Mouse (Mus musculus): ENCODE measurements around the gene Osgin1.

Osgin1 gene

DNA sequence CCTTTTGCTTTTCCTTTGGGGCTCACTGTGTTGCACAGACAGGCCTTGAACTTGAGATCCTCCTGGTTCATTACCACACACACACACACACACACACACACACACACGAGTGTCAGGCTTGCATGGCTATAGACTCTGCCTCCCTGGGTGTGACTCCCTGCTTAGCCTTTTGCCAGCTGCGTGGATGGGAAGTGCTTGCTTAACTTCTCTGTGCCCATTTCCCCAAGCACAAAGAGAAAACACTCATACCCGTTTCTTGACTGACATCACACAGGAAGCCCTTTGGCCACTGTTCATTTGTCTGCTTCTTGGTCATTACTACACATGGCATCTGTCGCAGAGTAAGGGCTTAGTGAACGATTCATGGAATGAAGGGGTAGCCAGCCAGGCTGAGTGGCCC, 8.1 kb downstream of the Osgin1 start:
- in situ Hi-C loops (cut with MseI, MboI): loop anchor here in 1 of 2 experiments (5.0 kb wide), 1 partner anchor 55 kb away; no protein-coding TSS in a partner anchor

DNA sequence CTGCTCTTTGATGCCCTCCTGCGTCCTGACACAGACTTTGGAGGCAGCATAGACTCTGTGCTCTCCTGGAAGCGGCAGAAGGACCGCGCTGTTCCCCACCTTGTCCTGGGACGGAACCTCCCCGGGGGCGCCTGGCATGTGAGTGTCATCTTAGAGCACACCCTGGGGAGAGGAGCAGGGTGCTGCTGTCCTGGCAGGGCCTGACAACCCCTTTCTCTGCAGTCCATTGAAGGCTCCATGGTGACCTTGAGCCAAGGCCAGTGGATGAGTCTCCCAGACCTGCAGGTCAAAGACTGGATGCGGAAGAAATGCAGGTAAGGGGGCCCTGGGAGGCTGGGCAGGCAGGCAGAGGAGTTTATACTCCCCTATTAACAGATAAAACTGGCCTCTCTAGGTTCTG, 9.0 kb downstream of the Osgin1 start:
- in situ Hi-C loops (cut with MseI, MboI): loop anchor here in 1 of 2 experiments (5.0 kb wide), 1 partner anchor 54 kb away; no protein-coding TSS in a partner anchor

DNA sequence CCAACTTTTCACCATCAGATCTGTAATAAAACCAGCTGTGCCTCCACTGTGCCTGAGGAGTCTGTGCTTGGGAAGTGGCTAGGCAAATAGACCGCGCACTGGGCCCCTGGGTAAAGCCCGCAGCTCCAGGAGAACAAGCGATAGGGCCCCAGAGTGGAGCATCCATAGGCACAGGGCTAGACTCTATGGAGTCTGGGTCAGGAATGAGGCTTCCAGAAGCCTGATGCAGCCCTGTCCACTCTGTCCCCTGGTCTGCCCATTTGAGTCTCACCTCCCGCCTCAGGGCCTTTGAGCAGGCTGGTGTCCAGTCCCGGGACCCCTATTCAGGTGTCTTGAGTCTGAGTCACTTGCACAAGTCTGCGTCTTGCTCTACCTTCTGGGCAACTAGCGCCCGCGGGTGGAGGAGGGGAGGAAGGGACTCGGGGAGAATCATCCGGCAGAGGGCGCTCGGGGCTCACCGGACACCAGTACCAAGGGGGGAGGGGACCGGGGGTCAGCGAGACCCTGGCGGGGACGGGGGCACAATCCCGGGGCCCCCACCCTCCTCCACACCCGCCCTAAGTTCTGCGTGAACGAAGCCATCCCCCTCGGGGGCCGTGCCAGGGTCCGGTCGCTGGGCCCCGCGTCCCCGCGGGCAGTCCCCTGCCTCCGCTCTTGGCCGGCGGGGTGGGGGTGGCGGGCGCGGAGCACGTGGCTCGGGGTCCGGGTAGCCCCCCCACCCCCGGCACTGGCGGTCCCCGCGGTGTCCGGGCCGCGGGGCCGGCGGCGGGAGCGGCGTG, 12.5 kb downstream of the Osgin1 start, which contains the start of gene Necab2:
TSS of gene Necab2 (plus strand) at position 509 of the 779 bp plus-strand sequence.
- in situ Hi-C loops (cut with MseI, MboI): no loop called here

DNA sequence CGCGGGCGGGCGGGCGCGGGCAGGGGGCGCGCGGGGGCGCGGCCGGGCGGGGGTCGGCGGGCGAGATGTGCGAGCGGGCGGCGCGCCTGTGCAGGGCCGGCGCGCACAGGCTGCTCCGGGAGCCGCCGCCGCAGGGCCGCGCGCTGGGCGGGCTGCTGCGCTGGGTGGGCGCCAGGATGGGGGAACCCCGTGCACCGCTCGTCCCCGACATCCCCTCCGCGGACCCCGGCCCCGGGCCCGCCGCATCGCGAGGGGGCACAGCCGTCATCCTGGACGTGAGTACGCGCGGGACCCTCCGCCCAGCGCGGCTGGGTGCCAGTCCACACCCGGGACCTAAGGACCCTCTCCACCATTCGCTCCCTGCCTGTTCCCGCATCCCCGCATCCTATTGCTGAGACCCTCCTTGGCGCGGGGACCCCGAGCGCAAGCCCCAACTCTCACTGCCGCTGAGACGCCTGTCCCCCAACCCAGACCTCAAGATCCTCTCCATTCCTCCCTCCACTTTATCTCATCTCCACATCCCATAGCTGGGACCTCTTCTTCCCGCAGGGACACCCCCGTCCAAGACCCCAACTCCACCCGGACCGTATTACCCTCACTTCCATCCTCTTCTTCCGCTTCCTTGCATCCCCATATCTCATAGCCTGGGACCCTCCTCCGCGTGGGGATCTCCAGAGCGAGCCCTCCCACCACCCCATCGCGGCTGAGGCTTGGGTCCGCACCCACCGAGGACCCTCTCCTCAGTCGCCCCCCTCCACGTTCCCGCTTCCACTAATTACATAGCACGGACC, 13.3 kb downstream of the Osgin1 start:
- in situ Hi-C loops (cut with MseI, MboI): no loop called here

DNA sequence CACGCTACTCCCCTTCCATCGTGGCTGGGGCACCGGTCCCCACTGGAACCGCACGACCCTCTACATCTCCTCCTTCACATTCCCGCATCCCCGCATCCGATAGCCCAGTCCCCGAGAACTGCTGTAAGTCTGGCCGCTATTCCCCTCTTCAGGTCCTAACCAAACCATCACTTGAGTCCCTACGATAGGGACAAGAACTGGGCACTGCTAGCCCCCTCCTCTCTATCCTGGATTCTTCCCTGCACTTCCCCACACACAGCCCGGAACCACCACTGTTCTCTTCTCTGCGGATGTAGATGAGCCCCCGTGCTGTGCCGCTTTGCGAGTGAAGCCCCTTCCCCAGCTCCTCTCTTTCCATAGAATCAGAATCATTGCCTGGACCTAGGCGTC, 13.9 kb downstream of the Osgin1 start:
- in situ Hi-C loops (cut with MseI, MboI): no loop called here

DNA sequence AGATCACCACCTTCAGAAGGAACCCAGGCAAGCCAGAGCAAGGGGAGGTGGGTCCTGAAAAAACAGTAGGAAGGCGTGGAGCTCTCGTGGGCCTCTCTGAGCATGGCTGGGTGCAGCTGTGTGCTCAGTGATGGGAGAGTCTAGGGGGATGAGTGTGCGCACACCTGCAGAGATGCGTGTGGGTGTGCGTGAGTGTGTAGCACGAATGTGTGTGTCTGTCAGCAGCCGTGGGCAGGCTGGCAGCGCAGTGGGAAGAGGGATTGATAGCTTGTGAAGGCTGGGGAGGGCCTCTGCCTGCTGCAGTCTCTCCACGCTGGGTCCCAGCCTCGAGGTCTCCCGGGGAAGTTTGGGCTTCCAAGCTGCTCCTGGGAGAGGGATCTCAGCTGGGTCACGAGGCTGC, 15.7 kb downstream of the Osgin1 start:
- in situ Hi-C loops (cut with MseI, MboI): loop anchor here in 1 of 2 experiments (5.0 kb wide), 1 partner anchor 48 kb away; no protein-coding TSS in a partner anchor

DNA sequence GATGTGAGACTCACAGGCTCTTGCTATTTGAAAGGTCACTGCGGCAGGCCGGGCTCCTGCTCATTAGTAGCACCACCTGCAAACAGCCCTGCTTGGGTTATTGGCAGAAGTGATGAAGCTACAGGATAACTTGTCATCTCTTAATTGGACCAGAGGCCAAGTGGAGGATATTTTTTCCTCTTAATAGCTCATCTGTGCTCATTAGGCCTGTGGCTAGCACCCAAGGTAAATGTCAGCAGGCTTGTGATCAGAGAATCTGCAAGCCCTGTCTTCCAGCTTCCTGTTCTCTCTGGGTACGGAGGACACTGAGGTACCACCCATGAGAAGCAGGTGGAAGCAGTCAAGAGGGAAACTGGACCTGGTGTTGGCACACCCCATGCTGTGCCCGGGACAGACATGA, 17.2 kb downstream of the Osgin1 start:
- in situ Hi-C loops (cut with MseI, MboI): loop anchor here in 1 of 2 experiments (5.0 kb wide), 1 partner anchor 46 kb away; no protein-coding TSS in a partner anchor

DNA sequence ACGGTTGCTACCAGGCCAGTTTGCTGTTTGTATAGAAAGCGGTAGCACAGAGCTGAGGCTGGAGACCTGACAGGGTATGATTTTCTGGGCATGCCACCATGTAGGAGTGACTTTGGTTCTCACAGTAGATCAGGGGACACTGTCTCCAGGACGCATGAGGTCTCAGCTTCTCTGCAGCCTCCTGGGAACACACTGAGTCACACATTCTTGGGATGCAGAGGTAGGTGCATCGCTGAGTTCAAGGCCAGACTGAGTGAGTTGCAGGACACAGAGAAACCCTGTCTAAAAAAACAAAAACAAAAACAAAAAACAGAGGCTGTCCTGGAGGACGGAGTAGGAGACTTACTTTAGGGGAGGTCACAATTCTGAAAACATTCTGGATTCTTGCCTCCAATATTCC, 19.0 kb downstream of the Osgin1 start:
- in situ Hi-C loops (cut with MseI, MboI): loop anchor here in 1 of 2 experiments (5.0 kb wide), 1 partner anchor 44 kb away; no protein-coding TSS in a partner anchor

DNA sequence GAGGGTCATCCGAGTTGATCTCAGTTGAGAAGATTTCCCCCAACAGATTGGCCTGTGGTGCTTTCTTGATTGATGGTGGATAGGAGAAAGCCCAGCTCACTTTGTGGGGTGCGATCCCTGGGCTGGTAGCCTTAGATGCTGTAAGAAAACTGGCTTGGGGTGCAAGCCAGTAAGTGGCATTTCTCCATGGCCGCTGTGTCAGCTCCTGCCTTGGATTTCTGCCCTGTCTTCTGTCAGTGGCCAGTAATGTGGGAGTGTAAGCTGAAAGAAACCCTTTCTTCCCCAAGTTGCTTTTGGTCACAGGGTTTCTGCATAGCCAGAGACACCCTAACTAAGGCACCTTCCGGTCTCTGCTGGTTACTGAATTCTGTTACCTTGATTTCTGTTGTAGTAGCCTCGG, 22.1 kb downstream of the Osgin1 start:
- in situ Hi-C loops (cut with MseI, MboI): no loop called here

DNA sequence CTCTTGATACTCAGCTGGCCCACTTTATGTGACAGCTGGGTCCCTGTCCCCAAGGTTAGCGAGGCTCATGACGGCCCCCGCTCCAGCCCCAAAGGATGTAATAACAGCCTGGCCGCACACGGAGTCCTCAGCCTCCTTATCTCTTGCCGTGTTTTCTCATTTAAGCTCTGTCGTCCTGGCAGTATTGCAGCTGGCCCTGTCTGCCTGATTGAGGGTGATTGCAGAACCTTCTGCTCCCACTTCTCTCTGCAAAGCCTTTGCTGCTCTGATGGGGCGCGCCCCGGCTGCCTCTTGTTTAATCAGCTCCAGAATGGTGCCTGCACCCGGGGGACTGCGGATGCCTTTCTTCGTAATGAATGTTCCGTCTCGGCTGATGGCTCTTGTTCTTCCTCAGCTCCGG, 25.8 kb downstream of the Osgin1 start:
- in situ Hi-C loops (cut with MseI, MboI): no loop called here

DNA sequence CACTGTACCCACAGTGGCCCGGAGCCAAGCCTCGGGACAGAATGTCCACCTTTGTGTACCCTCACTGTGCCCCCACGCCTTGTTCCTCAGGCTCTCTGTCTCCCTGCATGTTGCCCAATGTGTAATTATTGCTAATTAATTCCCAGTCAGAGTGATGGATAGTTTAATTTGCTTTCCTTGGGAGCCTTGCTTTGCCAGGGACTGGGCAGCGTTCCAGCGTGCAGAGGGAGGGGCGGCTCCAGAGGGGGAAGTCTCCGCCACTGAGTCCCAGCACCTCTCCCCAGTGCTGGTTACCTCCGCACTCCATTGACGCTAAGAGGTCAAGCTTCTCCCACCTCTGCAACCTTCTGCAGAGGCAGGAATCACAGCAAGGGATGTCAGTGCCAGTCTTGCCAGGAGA, 27.4 kb downstream of the Osgin1 start:
- in situ Hi-C loops (cut with MseI, MboI): no loop called here

DNA sequence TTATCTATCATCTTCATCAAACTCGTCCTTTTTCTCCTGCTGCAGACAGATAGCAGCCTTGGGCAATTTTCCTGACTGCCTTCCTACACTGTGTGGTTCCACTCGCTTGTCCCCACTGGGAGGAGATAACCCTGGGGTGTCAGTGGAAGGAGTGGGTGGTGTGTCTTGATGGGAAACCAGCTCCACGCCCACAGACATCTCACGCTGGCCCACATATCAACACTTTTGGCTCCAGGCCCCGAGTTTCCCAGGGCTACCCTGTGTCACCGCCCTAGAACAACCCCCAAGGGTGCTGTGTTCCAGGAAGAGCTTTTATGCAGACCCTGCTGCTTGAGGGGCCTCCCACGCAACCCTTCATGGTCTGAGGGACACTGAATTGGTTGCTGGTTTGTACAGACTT, 29.8 kb downstream of the Osgin1 start:
- in situ Hi-C loops (cut with MseI, MboI): no loop called here

DNA sequence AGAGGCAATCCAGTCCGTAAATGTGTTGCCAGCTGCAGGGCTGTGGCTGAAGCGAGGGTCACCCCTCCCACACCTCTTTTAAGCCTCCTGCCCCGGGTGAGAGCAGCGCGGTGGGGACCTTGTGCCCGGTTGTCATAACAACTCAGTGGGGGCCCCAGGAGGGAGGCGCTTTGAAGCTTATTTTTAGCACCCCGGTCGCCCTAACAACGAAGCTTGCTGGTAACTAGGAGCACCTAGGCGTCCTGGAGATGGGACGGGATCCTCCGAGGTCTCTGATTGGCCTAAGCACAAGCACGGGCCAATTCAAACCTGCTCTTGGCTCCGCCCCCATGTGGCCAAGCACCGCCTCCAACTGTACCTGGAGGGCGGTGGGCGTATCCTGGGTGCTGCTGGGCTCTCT, 32.2 kb downstream of the Osgin1 start:
- in situ Hi-C loops (cut with MseI, MboI): no loop called here

DNA sequence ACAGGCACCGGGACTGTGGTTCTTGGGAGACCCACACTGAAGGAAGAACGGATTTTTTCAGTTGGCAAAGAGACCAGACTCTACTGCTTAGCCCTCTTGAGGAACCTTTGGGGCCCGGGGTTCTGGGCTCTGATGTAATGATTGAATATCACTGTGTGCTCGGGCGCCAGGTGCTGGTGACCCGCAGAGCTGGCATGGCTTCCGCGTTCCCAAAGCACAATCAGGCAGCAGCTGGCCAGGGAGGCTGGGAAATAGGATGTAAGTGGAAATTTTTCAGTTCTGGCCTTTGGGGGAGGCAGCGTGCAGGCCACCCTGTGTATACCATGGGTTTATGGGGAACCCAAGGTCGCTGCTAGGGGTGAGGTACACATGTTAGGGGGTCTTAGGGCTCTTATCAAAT, 32.9 kb downstream of the Osgin1 start:
- in situ Hi-C loops (cut with MseI, MboI): no loop called here

DNA sequence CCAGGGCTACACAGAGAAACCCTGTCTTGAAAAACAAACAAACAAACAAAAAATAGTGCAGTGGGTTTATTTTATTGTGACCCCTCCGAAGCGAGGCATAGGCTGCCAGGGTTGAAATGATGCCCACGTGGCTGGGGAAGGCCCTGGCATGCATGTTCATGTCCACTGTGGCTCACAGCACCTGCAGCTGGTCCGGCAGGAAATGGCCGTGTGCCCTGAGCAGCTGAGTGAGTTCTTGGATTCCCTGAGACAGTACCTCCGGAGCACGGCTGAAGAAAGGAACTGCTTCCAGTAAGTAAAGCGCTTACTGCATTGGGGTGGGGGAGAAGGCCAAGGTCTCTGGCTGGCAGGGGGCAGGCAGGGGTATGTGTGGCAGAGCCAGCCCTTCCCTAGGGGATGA, 34.2 kb downstream of the Osgin1 start:
- in situ Hi-C loops (cut with MseI, MboI): no loop called here

DNA sequence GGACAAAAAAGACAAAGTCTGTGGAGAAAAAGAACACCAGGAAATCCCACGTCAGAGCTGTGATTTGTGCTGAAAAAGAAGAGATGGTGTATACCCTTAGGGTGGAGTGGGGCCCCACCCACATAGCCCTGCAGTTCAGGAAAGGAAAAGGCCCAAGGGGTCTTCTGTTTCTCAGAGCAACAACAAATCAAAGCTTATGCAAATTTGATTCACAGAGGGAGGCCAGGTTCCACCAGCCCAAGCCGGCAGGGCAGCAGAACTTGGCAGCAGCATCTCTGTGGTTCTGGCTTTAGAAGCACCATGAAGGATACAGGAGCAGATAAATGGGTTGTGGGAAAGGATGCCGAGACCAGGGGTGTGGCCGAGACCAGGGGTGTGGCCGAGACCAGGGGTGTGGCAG, 44.8 kb downstream of the Osgin1 start:
- in situ Hi-C loops (cut with MseI, MboI): no loop called here

DNA sequence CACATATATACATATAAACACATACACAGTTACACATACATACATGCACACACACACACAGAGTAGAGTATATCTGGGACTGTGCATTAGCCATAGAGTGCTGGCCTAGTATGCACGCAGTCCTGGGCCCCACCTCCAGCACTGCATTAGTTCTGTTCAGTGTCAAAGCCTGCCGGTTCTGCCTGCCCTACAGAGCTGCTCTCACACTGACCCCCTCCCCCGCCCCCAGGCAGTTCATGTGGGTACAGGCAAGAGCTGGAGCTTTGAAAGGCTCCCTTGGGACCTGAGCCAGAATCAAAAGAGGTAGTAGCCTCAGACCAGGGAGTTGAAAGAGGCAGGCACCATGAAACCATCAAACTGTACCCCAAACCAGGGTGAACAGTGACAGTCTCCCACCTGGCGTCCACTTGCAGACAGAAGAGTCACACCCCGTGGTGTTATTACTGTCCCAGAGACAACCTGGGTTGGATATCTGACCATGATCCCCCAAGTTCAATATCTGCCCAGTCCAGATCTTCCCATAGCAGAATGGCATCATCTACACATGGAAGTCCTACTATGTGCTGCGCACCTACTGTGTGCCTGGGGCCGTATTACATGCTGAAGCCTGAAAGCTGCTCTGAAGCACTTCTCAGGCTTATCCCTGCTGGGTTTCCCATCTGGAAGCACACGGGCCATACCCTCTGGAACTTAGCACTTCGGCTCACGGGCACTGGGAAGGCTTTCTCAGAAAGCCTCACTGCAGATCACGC, 50.4 kb downstream of the Osgin1 start:
- in situ Hi-C loops (cut with MseI, MboI): no loop called here

DNA sequence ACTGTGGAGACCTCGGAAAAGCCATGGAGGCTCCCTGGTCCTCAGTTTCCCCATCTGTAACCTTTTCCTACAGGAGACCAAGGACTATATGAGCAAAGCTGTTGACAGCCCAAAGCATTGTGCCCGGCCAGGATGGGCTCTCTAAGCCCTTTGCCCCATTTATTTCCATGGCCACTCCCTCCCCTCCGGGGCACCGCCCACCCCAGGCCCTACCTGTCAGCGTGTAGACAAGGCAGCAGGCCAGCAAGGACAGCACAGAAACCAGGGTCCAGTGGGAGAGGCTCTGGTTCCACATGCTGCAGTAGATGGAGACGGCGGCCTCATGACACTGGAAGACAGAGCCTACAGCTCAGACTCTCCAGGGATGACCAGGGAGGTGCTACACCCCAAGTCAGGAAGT, 53.2 kb downstream of the Osgin1 start:
- in situ Hi-C loops (cut with MseI, MboI): no loop called here

All from mouse trophoblast stem cell (cell line).